Mouse (Mus musculus) hindbrain, embryonic 16.5 days (tissue): ENCODE data around the gene Olfr1368. TPM values are rescaled to one million over a fixed set of nuclear protein-coding genes. Genes with fewer than 3 reads are reported as not detected.
A peak's percentile ranks its signal among the peaks of the same experiment; 100 is the strongest.

Experiments used
- ATAC-seq: fragments of 200-750 bp; cut with Nextera tagmentation; 2 replicates; pipeline ENCODE4 v1.8.0; 2017; ENCODE audit warnings: moderate TSS enrichment, moderate library complexity
- H3K27ac ChIP-seq: fragments of 300-500 bp; sonication (generic); 2 replicates; pipeline ENCODE4 v1.5.1; 2014; ENCODE audit warnings: low read depth, mild to moderate bottlenecking, control low read depth, low read length, moderate library complexity
- H3K27me3 ChIP-seq: fragments of 300-500 bp; sonication (generic); replicated peaks from 2 replicates; pipeline ENCODE4 v1.6.1; 2014; ENCODE audit warnings: low read length; ENCODE audit not compliant: control insufficient read depth, insufficient read depth
- H3K36me3 ChIP-seq: fragments of 300-500 bp; sonication (generic); 2 replicates; pipeline ENCODE4 v1.6.1; 2014; ENCODE audit warnings: mild to moderate bottlenecking, low read length, moderate library complexity, mixed read lengths; ENCODE audit not compliant: control insufficient read depth, insufficient read depth
- H3K4me1 ChIP-seq: fragments of 300-500 bp; sonication (generic); 2 replicates; pipeline ENCODE4 v1.6.1; 2014; ENCODE audit warnings: low read depth, low read length; ENCODE audit not compliant: control insufficient read depth, insufficient read depth
- H3K4me2 ChIP-seq: fragments of 300-500 bp; sonication (generic); 2 replicates; pipeline ENCODE4 v1.6.1; 2014; ENCODE audit warnings: mild to moderate bottlenecking, low read length, control low read depth, moderate library complexity
- H3K4me3 ChIP-seq: fragments of 300-500 bp; sonication (generic); 2 replicates; pipeline ENCODE4 v1.5.1; 2014; ENCODE audit warnings: mild to moderate bottlenecking, low read length, control low read depth, moderate library complexity
- H3K9ac ChIP-seq: fragments of 300-500 bp; sonication (generic); 2 replicates; pipeline ENCODE4 v1.6.1; 2014; ENCODE audit warnings: low read depth, mild to moderate bottlenecking, control low read depth, low read length, moderate library complexity
- H3K9me3 ChIP-seq: fragments of 300-500 bp; sonication (generic); 2 replicates; pipeline ENCODE4 v1.6.1; 2014; ENCODE audit warnings: mild to moderate bottlenecking, low read length, moderate library complexity; ENCODE audit not compliant: control insufficient read depth
- WGBS: fragments of 180-500 bp; shearing (Covaris S2); extraction: QIAGEN DNeasy Blood & Tissue Kit; methylation state at CpG from one replicate; pipeline ENCODE4 v1.1.7; 2014; 5-methylcytosine and 5-hydroxymethylcytosine counted together
- polyA plus RNA-seq: library from polyadenylated mRNA; unstranded; fragments of >200 nt; fragmentation: Nextera tagmentation; extraction: Ambion mirVana; gene quantifications from 2 replicates; pipeline ENCODE4 v1.2.1, GENCODE M21; 2015

The Olfr1368 gene
- polyA plus RNA-seq, 1 experiment from 2014 or later, result not detected

DNA sequence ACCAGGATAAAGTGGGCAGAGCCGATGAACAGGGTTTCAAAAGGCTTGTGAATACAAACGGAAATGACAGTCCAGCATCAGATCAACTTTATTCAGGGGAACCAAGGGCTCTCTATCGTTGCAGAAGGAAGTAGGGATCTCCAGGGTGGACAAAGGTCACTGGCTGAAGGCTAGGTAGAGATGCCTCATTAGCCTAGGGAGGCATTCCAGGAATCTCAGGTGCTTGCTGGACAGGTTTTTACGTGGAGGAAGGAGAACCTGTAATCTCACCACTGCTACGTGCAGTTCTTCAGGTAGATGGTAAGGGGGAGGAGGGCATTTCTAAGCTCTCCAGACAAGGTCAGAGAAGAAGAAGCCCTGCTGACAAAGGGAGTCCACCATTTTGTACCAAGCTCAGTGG is 32.0 kb upstream of the Olfr1368 start:
- 76% methylated on average over 5 of the region's 5 CpGs for WGBS

DNA sequence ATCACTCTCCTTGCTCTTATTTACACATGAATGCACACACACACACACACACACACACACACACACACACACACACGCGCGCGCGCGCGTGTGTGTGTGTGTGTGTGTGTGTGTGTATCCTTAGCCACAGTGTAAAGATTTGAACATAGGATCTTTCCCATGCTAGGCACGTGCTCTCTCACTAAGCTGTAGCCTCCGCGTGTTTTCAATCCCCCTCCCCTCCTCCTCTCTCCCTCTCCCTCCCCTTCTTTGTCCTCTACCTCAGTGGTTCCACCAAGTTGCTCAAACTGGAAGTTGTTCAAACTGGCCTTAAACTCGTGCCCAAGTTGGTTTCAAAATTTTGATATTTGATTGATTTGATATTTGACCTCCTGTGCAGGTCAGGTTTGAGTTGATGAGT is 31.1 kb upstream of the Olfr1368 start:
- Histone ChIP-seq H3K4me2 (no peak overlapping the region), H3K9ac (no peak overlapping the region), H3K36me3 (no peaks in the 10 kb centered on the region), H3K27me3 (no peaks in the 10 kb centered on the region), H3K27ac (no peak overlapping the region), H3K4me3 (no peak overlapping the region), H3K9me3 (no peaks in the 10 kb centered on the region), H3K4me1 (peaks cover 18% of the 10 kb centered on the region)
- ATAC-seq, result no peak
- WGBS, result 66% methylated on average over 11 of the region's 11 CpGs

More for the DNA sequence above, 32.0 kb upstream of the Olfr1368 start:
- Histone ChIP-seq H3K27me3 (no peaks in the 10 kb centered on the region), H3K4me3 (no peak overlapping the region), H3K4me2 (no peak overlapping the region), H3K9ac (no peak overlapping the region), H3K4me1 (peaks cover 21% of the 10 kb centered on the region), H3K9me3 (no peaks in the 10 kb centered on the region), H3K27ac (no peak overlapping the region), H3K36me3 (no peaks in the 10 kb centered on the region)
- ATAC-seq, result no peak

DNA sequence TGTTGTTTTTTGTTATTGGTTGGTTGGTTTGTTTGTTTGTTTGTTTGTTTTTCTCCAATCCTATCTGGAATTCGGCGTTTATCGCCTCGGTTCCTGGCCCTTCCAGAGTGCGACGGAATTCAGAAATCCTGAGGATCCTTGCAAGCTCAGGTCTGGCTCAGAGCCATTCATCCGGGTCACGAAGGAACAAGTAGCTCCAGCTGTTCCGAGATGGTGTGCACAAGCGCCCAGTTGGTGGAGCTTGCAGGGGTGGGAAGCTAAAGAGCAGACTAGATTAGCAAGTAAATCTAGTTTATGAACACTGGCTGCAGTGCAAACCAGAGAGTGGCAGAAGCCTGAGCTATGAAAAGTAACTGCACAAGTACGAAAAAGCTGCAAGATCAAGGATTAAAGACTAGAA is 27.4 kb upstream of the Olfr1368 start:
- H3K27ac ChIP-seq, result peak overlapping the region; percentile 31; the same call in 1 of the 2 replicates
- H3K9me3 ChIP-seq, result no peaks in the 10 kb centered on the region
- peaks cover 13% of the 10 kb centered on the region for H3K4me1 ChIP-seq
- peak overlapping the region; percentile 40 for H3K4me3 ChIP-seq
- H3K4me2 ChIP-seq, result peak overlapping the region; percentile 63
- under 1% methylated on average over 11 of the region's 11 CpGs for WGBS
- H3K9ac ChIP-seq, result peak overlapping the region; percentile 50
- no peaks in the 10 kb centered on the region for H3K27me3 ChIP-seq
- no peak for ATAC-seq
- no peaks in the 10 kb centered on the region for H3K36me3 ChIP-seq

- WGBS, result under 1% methylated on average over 16 of the region's 16 CpGs
- H3K9me3 ChIP-seq, result no peaks in the 10 kb centered on the region
- peak; percentile 71 for ATAC-seq
- H3K27me3 ChIP-seq, result no peaks in the 10 kb centered on the region
- no peaks in the 10 kb centered on the region for H3K36me3 ChIP-seq
- H3K4me2 ChIP-seq, result peak overlapping the region; percentile 63
- 0 out of 2 replicates have a peak overlapping the region, but pooled peaks have one; percentile 3 for H3K27ac ChIP-seq
- peak overlapping the region; percentile 48 for H3K4me3 ChIP-seq
- H3K4me1 ChIP-seq, result peaks cover 13% of the 10 kb centered on the region
- H3K9ac ChIP-seq, result peak overlapping the region; percentile 12; the same call in 1 of the 2 replicates
Measured at GRCm38 (mm10) chr13:21172241-21173027, 26.8 kb upstream of the Olfr1368 start.

DNA sequence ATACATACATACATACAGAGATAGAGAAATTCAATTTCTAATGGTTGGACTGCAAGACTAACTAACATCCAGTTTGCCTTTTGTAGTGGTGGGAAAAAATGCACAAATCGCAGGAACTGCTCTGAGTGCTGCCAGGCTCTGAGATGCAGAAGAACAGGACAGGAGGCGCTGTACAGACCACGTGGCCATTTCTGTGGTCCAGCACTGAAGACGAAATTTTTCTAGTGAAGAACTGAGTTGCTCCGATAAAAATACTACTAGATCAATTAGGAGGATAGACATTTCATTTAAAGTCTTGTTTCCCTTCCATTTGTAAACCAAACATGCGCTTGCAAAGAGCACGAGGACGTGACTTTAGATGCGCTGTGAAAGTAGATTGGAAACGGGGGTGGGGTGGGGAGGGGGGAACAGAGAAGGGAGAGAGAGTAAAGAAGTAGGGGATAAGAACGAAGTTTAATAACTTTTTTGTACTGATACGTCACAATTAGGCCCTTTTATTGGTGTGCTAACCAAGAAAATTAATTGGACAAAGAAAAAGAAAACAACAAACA is 26.0 kb upstream of the Olfr1368 start:
- Histone ChIP-seq H3K9me3 (no peaks in the 10 kb centered on the region), H3K4me3 (peak overlapping the region; percentile 48), H3K9ac (peak overlapping the region; percentile 39; the same call in 1 of the 2 replicates), H3K4me1 (peaks cover 13% of the 10 kb centered on the region), H3K36me3 (no peaks in the 10 kb centered on the region), H3K4me2 (peak overlapping the region; percentile 63), H3K27me3 (no peaks in the 10 kb centered on the region), H3K27ac (no peak overlapping the region)
- no peak for ATAC-seq
- under 1% methylated on average over 12 of the region's 12 CpGs for WGBS

- Histone ChIP-seq H3K9me3 (no peaks in the 10 kb centered on the region), H3K4me2 (peak overlapping the region; percentile 63), H3K9ac (peak overlapping the region; percentile 19; the same call in 1 of the 2 replicates), H3K27me3 (no peaks in the 10 kb centered on the region), H3K4me3 (peak overlapping the region; percentile 48), H3K27ac (no peak overlapping the region), H3K36me3 (no peaks in the 10 kb centered on the region), H3K4me1 (peaks cover 16% of the 10 kb centered on the region)
- WGBS, result 10% methylated on average over 15 of the region's 15 CpGs
- no peak for ATAC-seq
Measured at GRCm38 (mm10) chr13:21171156-21171530, 25.5 kb upstream of the Olfr1368 start.

DNA sequence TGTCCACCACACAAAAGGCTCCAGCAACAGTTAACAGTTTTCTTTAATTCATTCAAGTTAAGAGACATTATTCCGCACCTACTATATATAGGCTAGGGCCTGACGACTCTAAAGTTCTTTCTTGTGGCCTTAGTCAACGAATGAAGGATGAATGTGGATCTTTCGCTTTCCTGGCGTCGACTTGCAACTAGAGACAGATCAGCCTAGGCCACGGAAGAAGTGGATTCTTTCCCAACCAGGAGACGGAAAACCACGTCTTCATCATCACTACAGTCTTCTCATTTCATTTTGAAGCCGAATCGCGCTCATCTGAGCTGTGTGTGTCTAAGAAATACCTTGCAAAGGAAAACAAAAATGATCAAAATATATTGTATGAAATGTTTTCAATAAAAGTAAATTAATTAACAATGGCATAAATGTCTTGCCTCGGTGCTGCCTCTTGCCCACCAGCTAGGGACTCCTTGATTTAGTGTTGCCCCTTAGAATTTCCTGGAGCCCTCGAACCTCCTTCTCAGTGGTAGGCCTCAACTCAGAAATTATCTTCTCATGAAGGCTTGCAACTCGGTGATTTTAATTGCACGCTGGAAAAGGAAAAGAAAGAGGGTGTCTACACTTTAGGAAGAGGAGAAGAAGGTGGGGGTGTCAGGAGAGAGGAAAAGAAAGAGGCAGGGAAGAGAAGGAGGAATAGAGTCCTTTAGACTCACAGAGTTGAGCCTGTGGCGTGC is 24.9 kb upstream of the Olfr1368 start:
- Histone ChIP-seq H3K9ac (peak overlapping the region; percentile 19; the same call in 1 of the 2 replicates), H3K4me3 (peak overlapping the region; percentile 66), H3K36me3 (no peaks in the 10 kb centered on the region), H3K27me3 (no peaks in the 10 kb centered on the region), H3K27ac (no peak overlapping the region), H3K4me2 (peak overlapping the region; percentile 98), H3K4me1 (peaks cover 16% of the 10 kb centered on the region), H3K9me3 (no peaks in the 10 kb centered on the region)
- no peak for ATAC-seq
- 37% methylated on average over 17 of the region's 17 CpGs for WGBS

GRCm38 (mm10) chr13:21169657-21170430 is 24.2 kb upstream of the Olfr1368 start:
- Histone ChIP-seq H3K27me3 (no peaks in the 10 kb centered on the region), H3K4me3 (peak overlapping the region; percentile 66), H3K4me1 (peaks cover 16% of the 10 kb centered on the region), H3K4me2 (peak overlapping the region; percentile 98), H3K9ac (peak overlapping the region; percentile 57), H3K9me3 (no peaks in the 10 kb centered on the region), H3K27ac (peak overlapping the region; percentile 72; the same call in 1 of the 2 replicates), H3K36me3 (no peaks in the 10 kb centered on the region)
- peak; percentile 83 for ATAC-seq
- under 1% methylated on average over 39 of the region's 39 CpGs for WGBS
